Mouse (Mus musculus): ENCODE results near the gene Arhgef9. TPM values are rescaled to one million over a fixed set of nuclear protein-coding genes. Genes with fewer than 3 reads are reported as not detected.

Gene Arhgef9
- polyA plus RNA-seq (2012; rRNA removed), result 0.63 and 2.3 TPM in 2 replicates

DNA sequence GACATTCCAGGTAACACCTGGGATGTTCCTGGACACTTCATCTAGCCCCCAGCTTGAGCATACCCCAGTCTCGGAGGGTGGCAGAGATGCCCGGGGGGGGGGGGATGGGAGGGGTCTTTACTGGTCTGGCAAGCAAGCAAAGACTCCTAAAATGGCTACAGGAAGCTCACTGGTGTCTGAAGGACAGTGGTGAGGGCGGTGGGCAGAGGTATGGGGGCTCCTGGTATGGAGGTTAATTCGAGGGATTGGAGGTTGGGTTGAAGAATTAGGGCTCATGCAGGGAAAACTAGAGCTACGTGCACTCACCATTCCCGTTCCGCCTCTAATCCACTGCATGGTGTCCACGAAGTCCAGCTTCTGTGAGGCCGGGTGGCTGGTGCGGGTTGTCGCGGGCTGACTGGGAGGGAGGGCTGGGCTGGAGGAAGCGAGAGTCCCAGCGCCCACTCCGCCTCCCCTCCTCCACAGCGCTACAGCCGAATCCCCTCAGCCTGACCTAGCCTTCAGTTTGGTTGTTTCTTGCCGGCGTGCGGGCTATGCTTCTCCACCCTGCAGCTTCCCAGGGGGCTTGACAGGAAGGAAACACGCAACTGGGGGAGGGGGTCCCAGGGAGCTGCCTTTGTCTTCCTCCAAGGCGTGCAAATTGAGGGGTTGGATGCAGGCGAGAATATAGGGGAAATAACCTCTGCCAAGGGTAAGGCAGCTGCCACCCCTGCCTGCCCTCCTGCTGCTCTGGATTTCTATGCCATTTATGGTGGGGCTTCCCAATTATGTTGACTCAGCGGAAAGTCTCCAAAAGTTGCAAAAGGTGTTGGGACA is at the start of gene Arhgef9:
Arhgef9 (minus strand) TSS at position 753 of the 816 bp plus-strand sequence.

DNA sequence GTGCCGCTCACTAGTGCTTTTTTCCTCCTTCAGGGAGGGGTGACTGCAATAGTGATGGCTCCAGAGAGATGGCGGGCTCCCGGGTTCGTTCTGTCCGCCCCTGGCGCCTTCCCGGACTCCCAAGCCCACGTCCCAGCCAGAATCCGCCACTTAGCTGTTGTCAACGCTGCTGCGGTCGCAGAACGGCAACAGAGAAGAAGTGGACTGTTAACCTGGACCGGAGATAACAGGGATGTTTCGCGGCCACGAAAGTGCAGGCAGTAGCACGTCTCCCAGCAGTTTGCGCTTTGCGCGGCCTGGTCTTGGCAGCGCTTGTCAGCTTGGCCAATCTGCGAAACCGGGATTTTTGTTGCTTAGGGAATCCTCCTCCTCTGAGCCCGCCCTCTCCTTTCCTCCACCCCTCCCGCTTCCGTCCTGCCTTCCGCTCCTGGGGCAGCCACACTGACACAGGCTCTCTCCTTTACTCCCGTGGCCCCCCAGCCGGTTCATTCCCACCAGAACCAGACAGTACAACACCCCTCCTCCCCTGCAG is 170.2 kb downstream of the Arhgef9 start, which contains the start of gene Spin4:
Spin4 (minus strand) TSS at position 322 of the 532 bp plus-strand sequence.

Other genes starting within 250 kb of the Arhgef9 start
- gene Spin4, start 170.2 kb downstream of the Arhgef9 start, polyA plus RNA-seq (2012; rRNA removed), result 0.06 and 0.13 TPM in 2 replicates
- 0.40 and 0.61 TPM in 2 replicates for gene Amer1, start 248.0 kb upstream of the Arhgef9 start, polyA plus RNA-seq (2012; rRNA removed)